Mouse (Mus musculus) liver, embryonic 14.5 days (tissue): ENCODE measurements around the gene Adamts18.

Source experiments
- CTCF ChIP-seq: IDR thresholded peaks from 2 replicates; pipeline ENCODE4 v1.5.1; 2016; ENCODE audit warnings: antibody characterized with exemption, low read depth, control low read depth
- EP300 ChIP-seq: IDR thresholded peaks from 2 replicates; pipeline ENCODE4 v1.6.1; 2016; ENCODE audit warnings: antibody characterized with exemption, low read depth

DNA sequence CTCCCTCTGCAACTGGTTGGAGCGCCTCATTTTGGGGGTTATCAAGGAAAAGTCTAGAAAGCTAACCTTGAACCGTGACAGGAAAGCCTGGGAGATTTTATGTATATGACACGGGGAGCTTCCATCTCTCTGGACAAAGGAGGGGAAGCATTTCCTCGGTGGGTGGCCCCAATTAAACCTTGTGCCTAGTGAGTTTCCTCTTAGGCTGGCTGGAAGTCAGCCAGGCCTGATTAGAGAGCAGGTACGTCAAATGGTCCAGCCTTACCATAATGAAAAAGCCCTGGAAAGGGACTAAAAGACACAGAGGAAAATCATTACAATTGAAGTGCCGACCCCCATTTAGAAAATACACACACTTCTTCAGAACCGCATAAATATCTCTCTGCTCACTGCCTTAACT is 10.3 kb upstream of the Adamts18 start:
- TF ChIP-seq CTCF = no peak
- TF ChIP-seq EP300 = no peak
